Mouse (Mus musculus): Measurements from ENCODE around the gene Dgkh. TPM values are rescaled to one million over a fixed set of nuclear protein-coding genes. Genes with fewer than 3 reads are reported as not detected.

Dgkh gene
- total RNA-seq, 2 experiments from 2014 or later, result 1.1 to 1.7 TPM

DNA sequence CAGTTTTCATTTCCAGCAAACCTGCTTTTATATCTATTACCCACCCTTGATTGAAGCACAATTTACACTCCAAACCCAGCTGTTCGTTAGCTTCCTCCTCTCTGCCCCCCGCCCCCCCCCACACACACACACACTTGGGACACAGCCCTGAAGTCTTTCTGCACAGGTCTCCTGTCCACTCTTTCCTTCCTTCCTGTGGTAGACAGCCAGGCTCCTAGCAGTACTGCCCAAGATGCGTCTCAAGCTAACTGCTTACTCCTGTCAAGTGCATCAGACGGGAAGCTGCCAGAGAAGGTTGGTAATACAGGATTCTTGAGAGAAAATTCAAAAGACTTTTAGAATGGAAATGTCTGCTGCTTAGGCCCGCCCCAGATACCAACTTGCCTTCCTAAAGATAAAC is 92.9 kb downstream of the Dgkh start:
- peak; percentile 86 for ATAC-seq (replicated peaks; ENCODE audit: poor library complexity)

GRCm38 (mm10) chr14:78635612-78636400 is 96.8 kb downstream of the Dgkh start:
- ATAC-seq (replicated peaks; ENCODE audit: poor library complexity), result no peak

- no peak for ATAC-seq (replicated peaks; ENCODE audit: poor library complexity)
Measured at GRCm38 (mm10) chr14:78632747-78633146, 99.8 kb downstream of the Dgkh start.

- peak; percentile 73 for ATAC-seq (replicated peaks; ENCODE audit: poor library complexity)
Measured at GRCm38 (mm10) chr14:78630923-78631875, 101.4 kb downstream of the Dgkh start.

GRCm38 (mm10) chr14:78627516-78628275 is 104.9 kb downstream of the Dgkh start:
- peak; percentile 56 for ATAC-seq (replicated peaks; ENCODE audit: poor library complexity)

DNA sequence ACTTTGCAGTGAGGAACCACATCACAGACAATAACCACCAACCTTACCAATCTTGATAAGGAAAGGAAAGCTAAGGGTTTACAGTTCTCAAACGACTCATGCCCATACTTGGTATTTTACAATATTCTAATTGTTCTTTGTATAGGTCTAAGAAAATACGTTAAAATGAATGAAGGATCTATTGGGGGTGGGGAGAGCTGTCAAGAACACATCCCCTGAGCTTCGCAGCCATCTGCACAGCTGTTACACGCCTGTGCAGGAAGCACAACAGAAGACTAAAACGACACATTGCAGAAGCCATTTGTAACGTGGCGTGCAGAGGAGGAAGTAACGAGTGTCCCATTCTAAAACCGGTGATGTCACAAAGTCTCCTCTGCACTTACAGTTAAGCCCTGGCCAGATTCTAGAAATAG is 113.7 kb downstream of the Dgkh start:
- ATAC-seq (replicated peaks; ENCODE audit: poor library complexity), result peak; percentile 52; the same call in 1 of the 2 replicates

DNA sequence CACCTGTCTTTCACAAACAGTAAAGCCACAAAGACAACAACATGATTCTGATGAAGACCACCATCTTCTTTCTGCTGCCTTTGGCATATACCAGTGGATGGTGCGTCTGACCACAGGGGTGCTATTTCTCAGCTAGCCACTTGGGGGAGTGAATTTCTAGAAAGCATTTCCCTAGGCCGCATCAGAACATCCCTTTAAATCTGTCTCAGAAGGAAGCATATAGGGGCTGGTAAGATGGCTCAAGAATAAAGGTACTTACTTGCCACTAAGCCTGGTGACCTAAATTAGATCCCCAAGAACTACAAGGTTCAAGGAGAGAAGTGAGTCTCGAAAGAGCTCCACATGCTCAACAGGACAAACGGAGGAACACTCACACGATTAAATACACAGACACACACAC is 119.0 kb downstream of the Dgkh start:
- ATAC-seq (replicated peaks; ENCODE audit: poor library complexity), result peak; percentile 55

DNA sequence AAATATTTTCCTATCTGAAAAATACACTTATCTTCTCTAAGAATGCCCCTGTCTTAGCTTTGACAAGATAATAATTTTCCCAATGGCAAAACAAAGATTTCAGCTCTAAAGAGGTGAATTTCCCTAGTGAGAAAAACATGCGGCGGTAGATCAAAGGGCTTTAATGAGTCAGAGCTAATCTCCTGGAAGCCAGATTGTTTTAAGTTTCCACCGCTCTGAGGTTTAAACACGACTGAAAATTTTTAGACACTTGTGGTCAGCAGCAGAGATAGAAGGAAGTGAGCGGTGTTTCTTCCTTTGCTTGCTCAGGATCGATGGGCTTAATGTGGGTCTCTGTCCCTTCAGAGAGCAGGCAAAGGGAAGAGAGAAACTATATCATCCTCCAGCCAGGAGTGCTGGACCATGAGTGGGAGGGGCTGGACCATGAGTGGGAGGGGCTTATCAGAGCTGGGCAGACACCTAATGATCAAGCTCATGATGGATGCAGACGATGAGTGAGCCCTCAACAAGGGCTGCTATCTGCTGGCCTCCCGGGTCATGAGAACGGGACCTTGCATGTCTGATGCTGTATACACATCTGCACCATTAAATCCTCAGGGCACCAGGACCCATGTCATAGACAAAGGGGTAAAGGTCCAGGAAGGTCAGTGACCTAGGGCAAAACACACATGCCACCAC is 120.3 kb downstream of the Dgkh start:
- no peak for ATAC-seq (replicated peaks; ENCODE audit: poor library complexity)

- ATAC-seq (replicated peaks; ENCODE audit: poor library complexity), result no peak
Measured at GRCm38 (mm10) chr14:78594916-78595315, 137.7 kb downstream of the Dgkh start.

GRCm38 (mm10) chr14:78592965-78593364 is 139.6 kb downstream of the Dgkh start:
- ATAC-seq (replicated peaks; ENCODE audit: poor library complexity), result no peak

DNA sequence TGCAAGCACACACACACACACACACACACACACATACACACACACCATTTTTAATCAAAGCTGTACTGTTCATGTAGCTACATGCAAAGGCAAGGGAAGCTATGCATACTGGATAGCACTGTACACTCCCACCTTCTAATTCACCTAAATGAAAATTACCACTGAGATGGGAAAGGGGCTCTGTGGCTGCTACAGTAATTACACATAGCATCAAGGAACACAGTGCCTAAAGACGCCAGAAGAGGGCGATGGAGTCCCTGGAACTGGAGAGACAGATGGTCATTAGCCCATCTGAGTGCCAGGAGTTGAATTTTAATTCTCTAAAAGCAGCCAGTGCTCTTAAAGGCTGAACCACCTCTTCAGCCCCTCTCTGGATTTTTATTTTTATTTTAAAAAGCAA is 142.2 kb downstream of the Dgkh start:
- peak; percentile 86 for ATAC-seq (replicated peaks; ENCODE audit: poor library complexity)

GRCm38 (mm10) chr14:78584222-78584621 is 148.4 kb downstream of the Dgkh start:
- no peak for ATAC-seq (replicated peaks; ENCODE audit: poor library complexity)

- ATAC-seq (replicated peaks; ENCODE audit: poor library complexity), result no peak
Measured at GRCm38 (mm10) chr14:78583168-78583567, 149.4 kb downstream of the Dgkh start.

GRCm38 (mm10) chr14:78575899-78576298 is 156.7 kb downstream of the Dgkh start:
- no peak for ATAC-seq (replicated peaks; ENCODE audit: poor library complexity)

GRCm38 (mm10) chr14:78568410-78568809 is 164.2 kb downstream of the Dgkh start:
- ATAC-seq (replicated peaks; ENCODE audit: poor library complexity), result no peak

GRCm38 (mm10) chr14:78566431-78566830 is 166.1 kb downstream of the Dgkh start:
- no peak for ATAC-seq (replicated peaks; ENCODE audit: poor library complexity)

DNA sequence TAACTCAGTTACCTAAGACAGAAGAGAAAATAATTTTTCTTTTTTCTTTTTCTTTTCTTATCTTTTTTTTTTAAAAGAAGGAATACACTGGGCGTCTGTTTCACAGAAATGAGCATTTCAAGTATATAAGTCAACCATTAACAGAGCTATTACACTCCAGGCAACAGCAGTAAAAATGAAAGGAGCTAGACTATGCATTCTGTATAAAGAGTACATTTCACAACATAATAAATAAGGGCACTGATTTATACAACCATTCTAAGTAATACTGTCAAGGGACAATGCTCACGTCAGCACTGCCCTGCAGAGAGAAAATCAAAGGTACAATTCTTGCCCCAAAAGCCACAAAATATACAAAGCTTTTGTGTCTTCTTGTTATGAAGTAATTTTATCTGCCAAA is 168.3 kb downstream of the Dgkh start:
- no peak for ATAC-seq (replicated peaks; ENCODE audit: poor library complexity)

GRCm38 (mm10) chr14:78563211-78563610 is 169.4 kb downstream of the Dgkh start:
- no peak for ATAC-seq (replicated peaks; ENCODE audit: poor library complexity)

DNA sequence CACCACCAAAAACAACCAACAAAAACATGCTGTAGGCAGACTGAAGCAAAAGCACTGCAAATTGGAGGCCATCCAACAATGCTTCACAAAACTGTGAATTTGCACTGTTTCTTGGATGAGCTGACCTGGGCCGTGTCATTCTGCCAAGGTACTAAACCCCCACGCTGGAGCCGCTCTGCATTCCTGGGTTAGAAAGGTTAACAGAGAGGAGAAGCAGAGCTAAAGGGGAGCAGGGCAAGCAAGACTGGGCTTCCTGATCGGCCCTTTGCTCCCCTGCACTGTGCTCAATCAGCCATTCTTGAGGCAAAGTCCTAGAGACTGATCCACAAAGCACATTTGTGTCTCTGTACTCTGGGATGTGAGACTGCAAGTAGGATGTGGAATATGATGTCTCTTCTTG is 170.5 kb downstream of the Dgkh start:
- no peak for ATAC-seq (replicated peaks; ENCODE audit: poor library complexity)

GRCm38 (mm10) chr14:78559042-78559441 is 173.5 kb downstream of the Dgkh start:
- ATAC-seq (replicated peaks; ENCODE audit: poor library complexity), result no peak

All from megakaryocyte progenitor cell, adult 5-6 weeks (primary cell).